Mouse (Mus musculus) heart, postnatal 10 days (tissue): ENCODE data around the gene AI481877. TPM values are rescaled to one million over a fixed set of nuclear protein-coding genes. Genes with fewer than 3 reads are reported as not detected.
"Not testable (repeated sequence)": the region's sequence is repeated elsewhere in the genome, so short reads cannot be mapped to it uniquely, and the experiment has no call there.

Experiments used
- DNase-seq, 2 experiments: peaks; one replicate each; pipeline ENCODE4 v3.0.0; 2021
- intact Hi-C: fragments of 180-260 bp; cut with DNase I; formaldehyde crosslinking; loops from one replicate; pipeline ENCODE4 v1.15.1; 2025
- total RNA-seq, 2 experiments: library from RNA; stranded (reverse); gene quantifications; 2 replicates each; pipeline ENCODE4 v1.2.3; 2021

The AI481877 gene
- not detected for total RNA-seq

GRCm38 (mm10) chr4:59138507-59139033, at the start of gene AI481877:
Gene AI481877 (minus strand): TSS chr4:59138983.
- intact Hi-C loops, DNase-seq: not testable (repeated sequence)

- DNase-seq, result no peak
- intact Hi-C loops, result loop anchor here (2.0 kb wide), 1 partner anchor 152 kb away; no protein-coding TSS in a partner anchor
These were observed 49.7 kb upstream of the AI481877 start for GRCm38 (mm10) chr4:59188474-59188801.

GRCm38 (mm10) chr4:59187289-59187688, 48.5 kb upstream of the AI481877 start:
- peak; percentile 47 to 60 for DNase-seq

GRCm38 (mm10) chr4:59185671-59186070, 46.9 kb upstream of the AI481877 start:
- no peak for DNase-seq
- intact Hi-C loops, result no loop called here

More at GRCm38 (mm10) chr4:59187289-59187688, 48.5 kb upstream of the AI481877 start:
- intact Hi-C loops, result loop anchor here (1.0 kb wide), 1 partner anchor 91 kb away; no protein-coding TSS in a partner anchor

- DNase-seq, result no peak
- intact Hi-C loops, result no loop called here
These were observed 42.8 kb upstream of the AI481877 start for GRCm38 (mm10) chr4:59181320-59182271.

DNA sequence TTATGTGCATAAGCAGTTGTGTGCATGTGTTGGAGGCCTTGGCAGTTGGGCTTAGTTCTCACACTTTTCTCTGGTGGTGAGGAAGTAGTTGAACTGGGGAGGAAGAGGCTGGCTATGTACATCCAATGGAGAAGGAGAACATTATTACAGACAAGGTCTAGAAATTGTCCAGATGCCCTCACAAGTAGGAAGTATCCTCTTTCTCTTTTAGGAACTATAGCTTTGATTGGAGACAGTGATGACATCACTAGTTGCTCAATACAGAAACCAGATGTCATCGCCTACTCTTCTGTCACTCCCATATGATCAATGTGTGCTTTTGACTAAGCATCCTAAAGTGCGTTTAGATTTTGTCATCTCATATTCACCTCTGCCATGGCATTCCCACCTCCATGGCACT, 38.8 kb upstream of the AI481877 start:
- intact Hi-C loops, result no loop called here
- no peak for DNase-seq

- intact Hi-C loops, result no loop called here
- DNase-seq, result no peak
These were observed 37.1 kb upstream of the AI481877 start for GRCm38 (mm10) chr4:59175929-59176328.

GRCm38 (mm10) chr4:59175003-59175402, 36.2 kb upstream of the AI481877 start:
- intact Hi-C loops, result no loop called here
- DNase-seq, result peak; percentile 49 to 60

GRCm38 (mm10) chr4:59173181-59173922, 34.6 kb upstream of the AI481877 start:
- intact Hi-C loops, result no loop called here

DNA sequence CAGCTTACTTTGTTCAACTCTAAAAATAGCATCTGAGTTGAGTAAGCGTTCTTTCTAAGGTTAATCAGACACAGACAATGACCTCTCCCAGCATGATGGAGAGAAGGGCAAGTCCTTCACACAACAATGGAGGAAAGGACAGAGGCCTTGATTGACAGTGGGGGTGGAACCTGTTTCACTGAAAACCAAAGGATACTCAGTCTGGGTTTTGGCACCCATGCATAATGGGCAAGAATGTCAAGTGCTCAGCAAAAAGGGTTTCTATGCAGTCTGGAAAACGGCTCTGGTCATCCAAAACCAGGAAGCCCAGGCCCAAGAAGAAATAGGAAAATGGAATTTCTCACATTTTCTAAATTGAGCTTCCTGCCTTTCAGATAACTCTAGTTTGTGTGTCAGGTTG, 33.8 kb upstream of the AI481877 start:
- no peak for DNase-seq
- intact Hi-C loops, result no loop called here

More at GRCm38 (mm10) chr4:59173181-59173922, 34.6 kb upstream of the AI481877 start:
- DNase-seq, result no peak

DNA sequence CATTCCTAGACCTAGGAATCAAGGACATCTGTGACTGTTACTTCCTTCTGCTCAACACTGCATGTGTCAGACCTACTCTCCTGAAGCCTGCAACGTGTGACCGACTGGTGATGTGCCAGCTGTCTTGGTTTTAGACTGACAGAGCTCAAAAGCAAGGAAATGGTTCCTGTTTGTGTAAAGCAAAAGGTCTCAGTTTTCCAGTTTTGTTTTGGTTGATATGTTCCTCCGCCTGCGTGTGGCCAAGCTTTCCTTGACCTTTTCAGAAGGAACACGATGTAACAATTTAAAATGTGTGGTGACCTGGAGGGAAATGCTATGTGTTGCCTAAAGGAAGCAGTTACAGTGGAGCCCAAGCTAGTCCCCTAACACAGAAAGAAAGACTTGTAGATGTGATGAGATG, 31.2 kb upstream of the AI481877 start:
- no peak for DNase-seq
- intact Hi-C loops, result no loop called here

GRCm38 (mm10) chr4:59167251-59167847, 28.6 kb upstream of the AI481877 start:
- DNase-seq, result no peak
- intact Hi-C loops, result no loop called here

- intact Hi-C loops, result no loop called here
- DNase-seq, result no peak
These were observed 25.3 kb upstream of the AI481877 start for GRCm38 (mm10) chr4:59164034-59164433.

DNA sequence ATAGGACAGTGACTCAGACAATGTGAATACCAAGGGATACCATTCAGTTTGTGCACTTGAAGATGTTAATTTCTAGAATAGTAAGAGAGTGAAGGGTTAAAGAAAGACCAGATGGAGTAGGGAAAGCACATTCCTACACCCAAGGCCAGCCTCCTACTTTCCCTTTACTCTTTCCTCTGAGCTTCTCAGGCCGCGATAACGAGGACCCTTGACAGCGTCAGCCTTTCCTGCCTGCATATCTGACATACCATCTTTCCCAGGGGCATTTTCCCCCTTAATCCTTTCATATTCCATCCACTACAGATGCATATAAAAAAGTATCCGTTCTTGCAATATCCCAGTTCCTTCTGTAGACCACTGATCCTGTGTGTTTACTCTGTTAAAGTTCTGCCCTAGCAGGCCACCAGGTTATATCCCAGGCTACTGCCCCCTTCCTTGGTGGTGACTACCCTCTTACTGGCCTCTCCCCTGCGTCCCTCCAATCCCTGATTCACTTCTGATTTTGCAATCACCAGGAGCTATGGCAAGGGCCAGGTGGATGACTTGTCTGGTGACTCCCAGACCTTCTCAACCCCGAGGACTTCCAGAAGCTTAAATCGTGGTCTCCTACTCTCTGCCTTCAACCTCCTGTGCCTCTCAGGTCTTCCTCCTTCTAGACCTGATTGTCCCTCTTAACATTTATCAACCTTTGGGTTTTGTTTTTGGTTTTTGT, 22.3 kb upstream of the AI481877 start:
- DNase-seq, result no peak
- intact Hi-C loops, result no loop called here

DNA sequence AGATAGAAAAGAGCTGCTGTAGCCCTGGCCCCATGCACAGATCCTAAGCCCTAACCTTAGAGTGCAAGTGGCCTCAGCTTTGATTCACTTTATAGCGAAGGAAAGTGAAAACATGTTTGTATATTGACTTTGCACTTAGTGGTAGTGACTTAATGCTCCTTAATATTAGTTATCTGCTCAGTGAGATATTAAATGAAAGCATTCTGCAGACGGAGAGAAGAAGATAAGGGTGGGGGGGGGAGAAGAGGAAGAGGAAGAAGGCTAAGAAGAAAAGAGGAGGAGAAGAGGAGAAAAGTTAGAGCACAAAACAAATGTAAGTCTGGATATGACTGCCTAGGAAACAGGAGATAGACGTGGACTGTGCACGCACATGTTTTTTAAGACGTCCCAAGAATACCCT, 21.5 kb upstream of the AI481877 start:
- no peak for DNase-seq
- intact Hi-C loops, result no loop called here

- intact Hi-C loops, result no loop called here
- DNase-seq, result no peak
These were observed 18.9 kb upstream of the AI481877 start for GRCm38 (mm10) chr4:59157654-59158053.

DNA sequence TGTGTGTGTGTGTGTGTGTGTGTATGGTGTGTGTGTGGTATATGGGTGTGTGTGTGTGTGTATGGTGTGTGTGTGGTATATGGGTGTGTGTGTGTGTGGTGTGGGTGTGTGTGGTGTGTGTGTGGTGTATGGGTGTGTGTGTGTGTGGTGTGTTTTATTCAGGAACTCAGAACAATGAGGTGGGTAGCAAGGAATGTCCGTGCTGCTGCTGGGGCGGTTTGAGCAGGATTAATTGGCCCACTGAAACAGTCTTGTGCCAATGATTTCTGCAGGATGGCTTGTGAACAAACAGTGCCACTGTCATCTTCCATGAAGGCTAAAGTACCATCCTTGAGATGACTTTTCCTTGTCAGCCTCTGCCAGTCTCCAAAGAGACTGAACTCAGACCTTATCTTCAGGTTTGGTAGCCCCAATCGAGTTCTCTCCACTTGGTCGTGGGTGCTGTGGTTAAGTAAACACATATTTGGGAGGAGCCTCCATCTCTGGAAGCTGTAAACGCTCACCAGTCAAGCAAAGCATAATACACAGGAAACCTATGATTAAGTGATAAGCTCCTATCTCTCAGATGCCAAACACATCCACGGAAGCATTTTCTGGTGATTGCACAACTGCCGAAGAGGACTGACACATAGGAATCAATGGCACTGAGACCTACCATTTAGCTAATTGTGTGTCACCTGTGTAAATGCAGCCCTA, 18.3 kb upstream of the AI481877 start:
- no peak for DNase-seq
- intact Hi-C loops, result no loop called here

DNA sequence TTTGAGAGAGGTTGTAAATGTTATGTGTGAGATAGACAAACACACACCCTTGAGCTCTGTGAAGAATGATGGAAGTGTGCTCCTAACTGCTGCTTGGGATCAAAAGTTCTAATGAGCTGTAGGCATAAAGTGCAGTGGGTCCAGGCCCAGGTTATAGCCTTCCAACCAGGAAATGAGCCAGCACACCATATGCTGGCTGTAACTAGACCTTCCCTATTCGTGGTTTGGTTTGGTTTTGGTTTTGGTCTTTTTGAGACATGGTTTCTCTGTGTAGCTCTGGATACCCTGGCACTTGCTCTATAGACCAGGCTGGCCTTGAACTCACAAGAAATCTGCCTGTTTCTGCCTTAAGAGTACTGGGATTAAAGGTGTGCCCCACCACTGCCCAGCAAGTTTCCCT, 13.2 kb upstream of the AI481877 start:
- no peak for DNase-seq
- intact Hi-C loops, result no loop called here

- intact Hi-C loops, result no loop called here
- DNase-seq, result no peak
These were observed 12.1 kb upstream of the AI481877 start for GRCm38 (mm10) chr4:59150907-59151306.

GRCm38 (mm10) chr4:59149043-59149442, 10.3 kb upstream of the AI481877 start:
- DNase-seq, result no peak
- intact Hi-C loops, result no loop called here
